Mouse (Mus musculus) E14TG2a.4 (cell line): ENCODE results near the gene Slx4ip.

Experiments
- H3K27me3 ChIP-seq: 2 replicates; pipeline ENCODE4 v1.6.1; 2014; ENCODE audit warnings: low read length, control low read depth; ENCODE audit not compliant: insufficient read depth
- H3K36me3 ChIP-seq: 2 replicates; pipeline ENCODE4 v1.6.1; 2014; ENCODE audit warnings: low read length, control low read depth; ENCODE audit not compliant: insufficient read depth
- H3K4me1 ChIP-seq: replicated peaks from 2 replicates; pipeline ENCODE4 v1.6.1; 2014; ENCODE audit warnings: low read depth, low read length, control low read depth
- H3K4me3 ChIP-seq: replicated peaks from 2 replicates; pipeline ENCODE4 v1.5.1; 2014; ENCODE audit warnings: mild to moderate bottlenecking, low read length
- H3K9me3 ChIP-seq: 2 replicates; pipeline ENCODE4 v1.6.1; 2014; ENCODE audit warnings: low read length, control low read depth
- CTCF ChIP-seq: conservative IDR thresholded peaks from 2 replicates; pipeline ENCODE4 v1.5.1; 2014; ENCODE audit warnings: low read length
- NANOG ChIP-seq: IDR thresholded peaks from 2 replicates; pipeline ENCODE4 v1.6.1; 2014; ENCODE audit warnings: borderline replicate concordance, low read length, mixed read lengths
- POU5F1 ChIP-seq: IDR thresholded peaks from 2 replicates; pipeline ENCODE4 v1.6.1; 2014; ENCODE audit warnings: low read length, borderline replicate concordance

Slx4ip gene

DNA sequence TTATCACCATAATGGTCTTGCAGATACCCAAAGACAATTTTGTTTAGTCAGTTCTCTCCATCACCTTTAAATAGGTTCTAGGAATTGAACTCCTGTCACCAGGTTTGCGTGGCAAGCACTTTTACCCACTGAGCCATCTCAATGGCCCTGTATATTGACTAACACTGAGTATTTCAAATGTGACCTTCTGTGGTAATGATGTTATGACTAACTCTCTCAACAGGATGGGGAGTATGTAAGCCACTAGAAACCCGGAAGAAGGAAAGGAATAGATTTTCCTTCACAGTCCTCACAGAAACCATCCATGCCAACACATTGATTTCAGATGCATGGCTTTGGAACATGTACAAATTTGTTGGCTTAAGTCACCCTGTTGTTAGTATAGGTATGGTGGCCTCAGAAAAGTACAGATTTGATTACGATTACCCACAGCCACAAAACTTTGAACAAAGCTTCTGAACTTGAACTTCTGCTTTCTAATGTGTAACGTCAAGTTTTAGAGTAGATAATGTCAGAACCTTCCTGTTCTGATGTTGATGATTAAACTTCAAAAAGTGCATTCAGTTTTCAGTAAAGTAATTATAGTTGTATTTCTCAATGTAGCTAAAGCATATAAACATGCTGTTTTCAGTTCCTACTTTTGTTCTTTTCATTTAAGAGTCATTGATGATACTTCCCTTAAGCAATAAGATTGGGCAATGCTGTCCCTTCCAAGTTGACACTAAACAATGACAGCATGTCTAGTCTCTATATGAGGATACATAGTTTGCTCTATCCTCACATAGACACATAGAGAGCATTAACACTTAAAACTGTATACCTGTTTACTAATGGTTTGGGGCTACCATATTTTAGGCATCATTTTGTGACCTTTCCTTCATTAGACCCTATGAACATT is 45.6 kb downstream of the Slx4ip start:
- TF ChIP-seq CTCF: no peak
- TF ChIP-seq NANOG: no peak
- no peak for TF ChIP-seq POU5F1
- H3K9me3 ChIP-seq: no peaks in the 10 kb centered on the region
- H3K4me1 ChIP-seq: no peaks in the 10 kb centered on the region
- H3K4me3 ChIP-seq: no peak overlapping the region
- no peaks in the 10 kb centered on the region for H3K27me3 ChIP-seq
- no peaks in the 10 kb centered on the region for H3K36me3 ChIP-seq

DNA sequence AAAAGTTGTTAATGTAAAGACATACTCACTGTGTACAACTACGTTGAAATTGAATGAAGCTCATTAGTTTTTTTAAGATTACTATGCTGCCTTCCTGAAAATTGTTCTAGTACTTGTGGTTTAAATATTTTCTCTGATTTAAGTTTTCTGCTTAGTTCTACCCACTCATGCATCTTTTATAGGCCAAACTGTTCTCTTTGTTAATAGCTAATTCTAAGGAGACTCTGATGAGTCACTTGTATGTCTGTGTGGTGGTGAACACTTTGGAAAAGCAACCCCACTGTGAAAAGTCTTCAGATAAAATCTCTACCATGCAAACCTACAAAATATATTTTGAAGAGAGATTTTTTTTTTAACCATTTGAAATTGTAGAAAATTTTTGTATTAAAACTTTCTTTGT is 47.2 kb downstream of the Slx4ip start:
- Histone ChIP-seq H3K27me3 (no peaks in the 10 kb centered on the region), H3K4me3 (no peak overlapping the region), H3K9me3 (no peaks in the 10 kb centered on the region), H3K4me1 (no peaks in the 10 kb centered on the region), H3K36me3 (no peaks in the 10 kb centered on the region)
- TF ChIP-seq POU5F1: no peak
- TF ChIP-seq NANOG: no peak
- TF ChIP-seq CTCF: no peak

DNA sequence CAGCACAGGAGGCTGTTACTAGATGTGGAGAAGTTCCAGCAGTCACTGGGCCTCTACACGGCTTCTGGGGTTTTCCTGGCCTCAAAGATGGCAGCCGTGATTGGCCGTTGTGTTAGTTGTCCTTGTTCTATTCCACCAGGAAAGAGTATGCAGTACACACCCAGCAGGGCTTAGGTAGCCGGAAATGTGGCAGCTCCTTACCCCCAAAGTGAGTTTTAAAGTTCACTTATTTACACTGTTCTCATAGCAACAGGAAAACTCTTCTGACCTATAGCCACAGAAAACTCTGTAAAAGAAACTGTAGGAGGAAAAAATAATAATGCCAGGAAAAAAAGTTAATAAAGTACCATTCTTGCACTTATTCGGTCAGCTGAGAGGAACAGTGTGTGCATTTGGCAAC is 55.3 kb downstream of the Slx4ip start:
- Histone ChIP-seq H3K27me3 (no peaks in the 10 kb centered on the region), H3K36me3 (no peaks in the 10 kb centered on the region), H3K9me3 (no peaks in the 10 kb centered on the region), H3K4me3 (no peak overlapping the region), H3K4me1 (no peaks in the 10 kb centered on the region)
- TF ChIP-seq POU5F1 (no peak), CTCF (no peak), NANOG (no peak)

DNA sequence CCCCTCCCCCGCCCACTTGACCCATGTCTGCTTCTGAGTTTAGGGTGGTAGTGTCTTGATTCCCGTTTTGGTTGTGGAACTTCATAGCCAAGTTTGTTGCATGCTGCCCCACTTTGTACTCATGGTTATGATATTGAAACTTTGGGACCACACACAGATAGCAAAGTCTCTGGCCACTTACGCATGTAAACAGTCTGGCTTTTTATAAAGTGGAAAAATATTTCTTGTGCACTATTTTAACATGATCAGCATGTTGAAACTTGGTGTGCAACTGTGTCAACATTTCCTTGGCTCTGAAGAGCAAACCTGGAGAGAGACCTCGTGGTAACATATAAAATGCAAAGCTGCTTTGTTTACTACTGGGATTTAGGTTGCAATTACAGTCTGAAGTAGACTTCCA is 56.5 kb downstream of the Slx4ip start:
- Histone ChIP-seq H3K4me1 (no peaks in the 10 kb centered on the region), H3K36me3 (no peaks in the 10 kb centered on the region), H3K27me3 (no peaks in the 10 kb centered on the region), H3K9me3 (no peaks in the 10 kb centered on the region), H3K4me3 (no peak overlapping the region)
- TF ChIP-seq CTCF (no peak), POU5F1 (no peak), NANOG (no peak)

DNA sequence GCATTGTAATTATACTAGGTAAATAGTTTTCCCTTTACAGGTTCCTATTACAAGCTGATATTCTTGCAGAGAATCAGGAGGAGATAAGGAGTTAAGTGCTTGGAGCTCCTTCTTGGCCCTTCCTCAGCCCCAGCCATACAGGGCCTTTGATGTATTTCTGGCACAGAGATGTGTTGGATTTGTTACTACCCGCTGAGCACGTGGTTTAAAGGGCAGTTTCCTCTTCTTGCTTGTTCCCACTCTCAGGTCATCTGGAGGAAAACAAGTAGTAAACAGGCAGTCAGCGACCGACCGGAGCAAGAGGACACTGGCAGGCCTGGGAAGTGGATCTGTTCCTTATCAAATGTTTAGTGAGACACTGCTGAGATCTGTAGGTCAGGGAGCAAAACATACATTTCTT is 56.9 kb downstream of the Slx4ip start:
- Histone ChIP-seq H3K9me3 (no peaks in the 10 kb centered on the region), H3K4me3 (no peak overlapping the region), H3K4me1 (no peaks in the 10 kb centered on the region), H3K36me3 (no peaks in the 10 kb centered on the region), H3K27me3 (no peaks in the 10 kb centered on the region)
- TF ChIP-seq CTCF: no peak
- TF ChIP-seq NANOG: no peak
- TF ChIP-seq POU5F1: no peak

DNA sequence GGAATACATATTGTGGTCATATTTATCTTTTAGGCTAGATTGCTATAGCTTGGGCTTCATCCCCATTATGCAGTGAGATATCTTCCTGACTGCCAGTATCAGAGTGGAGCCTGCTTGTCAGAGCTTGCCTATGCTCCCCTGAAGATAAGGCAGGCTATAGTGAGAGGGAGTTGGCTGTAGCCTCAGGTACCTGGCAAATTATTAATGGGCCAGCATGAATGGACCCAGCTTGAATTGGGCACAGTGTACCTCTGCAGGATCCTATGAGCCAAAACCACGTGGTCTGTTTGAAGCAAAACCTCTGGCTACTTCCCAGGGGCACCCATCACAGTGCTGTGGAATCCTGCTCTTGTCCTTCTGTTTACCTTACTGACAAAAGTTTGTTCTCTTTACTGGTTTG is 61.2 kb downstream of the Slx4ip start:
- Histone ChIP-seq H3K27me3 (no peaks in the 10 kb centered on the region), H3K36me3 (no peaks in the 10 kb centered on the region), H3K4me3 (no peak overlapping the region), H3K9me3 (no peaks in the 10 kb centered on the region), H3K4me1 (no peaks in the 10 kb centered on the region)
- TF ChIP-seq CTCF (no peak), POU5F1 (no peak), NANOG (no peak)

DNA sequence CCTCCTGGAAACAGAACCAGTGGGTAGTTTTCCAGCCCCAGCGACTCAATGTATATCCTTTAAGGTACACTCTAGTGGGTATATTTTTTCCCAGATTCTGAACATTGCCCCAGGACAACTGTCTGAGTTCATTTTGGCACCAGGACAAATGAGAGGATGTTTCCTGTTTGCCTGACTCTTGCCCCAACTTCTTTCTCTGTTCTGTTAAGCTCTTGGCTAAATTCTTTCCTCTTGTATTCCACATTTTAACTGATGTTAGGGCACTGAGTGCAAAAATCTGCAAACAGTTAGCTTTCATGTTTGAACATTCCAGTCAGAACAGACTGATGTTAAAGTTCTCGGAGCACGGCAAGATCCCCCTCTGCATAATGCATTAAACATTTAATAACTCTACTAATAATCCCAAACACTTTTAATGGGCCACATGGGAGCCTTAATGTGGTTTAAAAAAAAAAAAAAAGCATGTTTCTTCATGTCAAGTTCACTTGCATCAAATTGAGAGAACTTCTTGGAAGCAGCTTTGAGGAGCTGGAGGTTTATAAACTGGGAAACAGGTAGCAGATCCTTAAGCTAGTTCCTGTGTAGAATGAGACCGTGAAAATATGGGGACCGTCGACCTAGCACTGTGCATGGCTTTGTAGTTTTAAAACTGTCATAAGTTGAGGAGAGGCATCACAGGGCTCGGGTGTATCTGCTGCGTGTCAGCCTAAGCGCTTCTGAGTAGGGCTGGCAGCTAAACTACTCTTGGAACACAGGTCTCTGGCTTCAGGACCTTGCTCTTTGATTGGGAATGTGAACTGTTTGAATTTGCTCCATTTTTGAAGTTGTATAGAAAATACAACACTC is 64.9 kb downstream of the Slx4ip start:
- no peaks in the 10 kb centered on the region for H3K27me3 ChIP-seq

DNA sequence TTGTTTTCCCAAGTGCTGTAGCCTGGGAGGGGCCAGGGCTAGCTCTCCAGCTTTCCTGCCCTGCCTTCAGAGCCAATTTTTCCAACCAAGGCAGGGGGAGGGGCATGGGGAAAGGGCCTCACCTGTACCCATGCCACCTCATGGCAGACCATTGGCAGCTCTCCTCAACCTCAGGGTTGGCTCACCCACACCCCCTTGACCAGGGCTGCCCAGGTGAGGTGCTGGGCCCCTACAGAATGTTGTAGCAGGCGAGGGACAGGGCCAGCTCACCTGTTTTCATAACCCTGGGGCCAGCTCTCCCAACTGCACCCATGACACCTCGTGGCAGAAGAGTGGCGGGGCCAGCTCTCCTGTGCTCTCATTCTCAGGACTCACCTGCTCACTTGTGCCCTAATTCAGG is 67.7 kb downstream of the Slx4ip start:
- Histone ChIP-seq H3K36me3 (no peaks in the 10 kb centered on the region), H3K4me3 (no peak overlapping the region), H3K9me3 (no peaks in the 10 kb centered on the region), H3K27me3 (no peaks in the 10 kb centered on the region), H3K4me1 (peaks cover 6% of the 10 kb centered on the region)
- TF ChIP-seq NANOG (no peak), CTCF (no peak), POU5F1 (no peak)

More for the DNA sequence above, 64.9 kb downstream of the Slx4ip start:
- no peak for TF ChIP-seq NANOG
- no peak for TF ChIP-seq POU5F1
- no peak for TF ChIP-seq CTCF
- Histone ChIP-seq H3K4me1 (peaks cover 6% of the 10 kb centered on the region), H3K36me3 (no peaks in the 10 kb centered on the region), H3K9me3 (no peaks in the 10 kb centered on the region), H3K4me3 (no peak overlapping the region)
